Comparison of ENCODE assay signal across 23 mouse cellular contexts in the genomic region with DNA sequence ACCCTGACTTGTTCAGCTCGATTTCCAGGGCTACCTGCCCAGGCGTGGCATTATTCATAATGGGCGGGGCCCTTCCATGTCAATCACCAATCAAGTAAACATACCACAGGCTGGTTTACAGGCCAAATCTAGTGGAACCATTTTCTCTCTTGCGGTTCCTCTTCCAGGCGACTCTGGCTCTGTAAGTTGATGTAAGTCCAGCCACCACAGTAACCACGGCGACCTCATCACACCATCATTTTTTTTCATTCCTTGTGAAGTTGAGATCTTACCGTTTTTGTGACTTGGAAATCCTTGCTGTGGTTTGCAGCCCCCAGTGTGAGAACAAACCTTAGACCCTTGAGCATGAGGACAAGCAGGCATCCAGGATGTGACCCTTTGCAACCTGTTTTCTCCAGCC. TPM values are rescaled to one million over a fixed set of nuclear protein-coding genes. Genes with fewer than 3 reads are reported as not detected.
DNase-seq lines count a peak whose midpoint lies in the region; ATAC-seq and TF ChIP-seq lines count a peak whose summit lies in the region.
"Had no signal": no experiment of that assay in that cellular context is flagged by ENCODE, and none has a peak within 500 bp of the region (broad histone marks: within the 10 kb centered on the region; RNA-seq: fewer than 3 reads in every experiment).

No protein-coding gene starts in this region.

- no peak overlapping the region for H3K4me2 ChIP-seq in embryonic facial prominence, embryonic 14.5 days (ENCODE audit: low read depth, low read length)
- H3K4me2 ChIP-seq: embryonic facial prominence, embryonic 15.5 days; forebrain, embryonic 15.5 days; heart, embryonic 13.5 days; liver, embryonic 12.5 days; midbrain, embryonic 11.5 days; stomach, embryonic 15.5 days had no signal

- H3K27ac ChIP-seq in embryonic facial prominence, embryonic 14.5 days (replicated peaks; ENCODE audit: low read depth, low read length), result no peak overlapping the region
- no peak overlapping the region for H3K27ac ChIP-seq in embryonic facial prominence, embryonic 10.5 days (replicated peaks)
- H3K27ac ChIP-seq: embryonic facial prominence, embryonic 15.5 days; forebrain, embryonic 15.5 days; gastrocnemius, adult 2 months; heart, adult 2 months; heart, embryonic 13.5 days; liver, embryonic 12.5 days; stomach, embryonic 15.5 days had no signal

- no peaks in the 10 kb centered on the region for H3K27me3 ChIP-seq in embryonic facial prominence, embryonic 14.5 days (replicated peaks; ENCODE audit: control insufficient read depth, insufficient read depth, low read length)
- H3K27me3 ChIP-seq in embryonic facial prominence, embryonic 10.5 days (replicated peaks; ENCODE audit: low read depth, poor library complexity, severe bottlenecking), result no peaks in the 10 kb centered on the region
- H3K27me3 ChIP-seq: embryonic facial prominence, embryonic 15.5 days; forebrain, embryonic 15.5 days; heart, embryonic 13.5 days; liver, embryonic 12.5 days; stomach, embryonic 15.5 days had no signal

- 77% methylated on average over 8 of the region's 8 CpGs for WGBS in embryonic facial prominence, embryonic 14.5 days
- WGBS in embryonic facial prominence, embryonic 10.5 days, result 88% methylated on average over 8 of the region's 8 CpGs
- 58% methylated on average over 8 of the region's 8 CpGs for WGBS in lung, adult 2 months

- H3K4me1 ChIP-seq in embryonic facial prominence, embryonic 14.5 days (ENCODE audit: control insufficient read depth, insufficient read depth, low read length), result no peaks in the 10 kb centered on the region
- H3K4me1 ChIP-seq in embryonic facial prominence, embryonic 10.5 days, result peaks cover 3% of the 10 kb centered on the region; the same call in 1 of the 2 replicates
- no peaks in the 10 kb centered on the region for H3K4me1 ChIP-seq in lung, adult 2 months (ENCODE audit: control insufficient read depth, insufficient read depth, low read length)
- H3K4me1 ChIP-seq: forebrain, embryonic 15.5 days; heart, embryonic 13.5 days; liver, embryonic 12.5 days; stomach, embryonic 15.5 days had no signal

- no peak overlapping the region for H3K4me3 ChIP-seq in embryonic facial prominence, embryonic 14.5 days (ENCODE audit: low read depth, low read length)
- H3K4me3 ChIP-seq in embryonic facial prominence, embryonic 10.5 days, result no peak overlapping the region
- no peak overlapping the region for H3K4me3 ChIP-seq in lung, adult 2 months (replicated peaks; ENCODE audit: extremely low read depth, low read depth, low read length)
- H3K4me3 ChIP-seq: embryonic facial prominence, embryonic 15.5 days; forebrain, embryonic 15.5 days; gastrocnemius, adult 2 months; heart, adult 2 months; heart, embryonic 13.5 days; liver, embryonic 12.5 days; stomach, embryonic 15.5 days had no signal

- no peak for TF ChIP-seq CTCF in lung, adult 2 months (IDR thresholded peaks at IDR 0.05; ENCODE audit: insufficient read depth, low read length)

- no peaks in the 10 kb centered on the region for H3K9me3 ChIP-seq in embryonic facial prominence, embryonic 14.5 days (ENCODE audit: control insufficient read depth, low read length)
- no peaks in the 10 kb centered on the region for H3K9me3 ChIP-seq in embryonic facial prominence, embryonic 10.5 days
- H3K9me3 ChIP-seq: embryonic facial prominence, embryonic 15.5 days; forebrain, embryonic 15.5 days; heart, embryonic 13.5 days; liver, embryonic 12.5 days; stomach, embryonic 15.5 days had no signal

- no peak for TF ChIP-seq POLR2A in lung, adult 2 months (IDR thresholded peaks at IDR 0.05; ENCODE audit: borderline replicate concordance, extremely low read depth, low read depth, low read length)

- H3K9ac ChIP-seq in embryonic facial prominence, embryonic 14.5 days (ENCODE audit: low read depth, low read length), result no peak overlapping the region
- H3K9ac ChIP-seq: embryonic facial prominence, embryonic 15.5 days; forebrain, embryonic 15.5 days; heart, embryonic 13.5 days; liver, embryonic 12.5 days; liver, postnatal 0 days; stomach, embryonic 15.5 days had no signal

- no peak for DNase-seq in embryonic facial prominence, embryonic 14.5 days (ENCODE audit: low spot score)
- DNase-seq in embryonic facial prominence, embryonic 10.5 days (ENCODE audit: low spot score), result no peak
- DNase-seq in A20 (ENCODE audit: low read depth, low spot score), result peak; percentile 31
- DNase-seq in adipocyte (ENCODE audit: low spot score), result peak; percentile 10
- no peak for DNase-seq in cerebellum, postnatal 25 days
- DNase-seq in spleen, postnatal 14 days (ENCODE audit: low spot score in 2 of 2), result no peak
- DNase-seq in lung, adult 2 months, result no peak
- DNase-seq: cerebellum, adult 9-10 months; gastrocnemius, adult 2 months; gastrocnemius, postnatal 36 days; heart, postnatal 10 days; kidney, postnatal 4 days; left cerebral cortex, postnatal 4 days; liver, postnatal 0 days had no signal

- no peaks in the 10 kb centered on the region for H3K36me3 ChIP-seq in embryonic facial prominence, embryonic 14.5 days (ENCODE audit: control insufficient read depth, insufficient read depth, low read length)
- peaks cover 53% of the 10 kb centered on the region for H3K36me3 ChIP-seq in embryonic facial prominence, embryonic 10.5 days (replicated peaks)
- H3K36me3 ChIP-seq: forebrain, embryonic 15.5 days; stomach, embryonic 15.5 days had no signal

- 0 out of 2 replicates have a peak, but pooled peaks have one; percentile 30 for ATAC-seq in embryonic facial prominence, embryonic 14.5 days (ENCODE audit: low read depth)
- ATAC-seq in megakaryocyte progenitor cell, adult 5-6 weeks (replicated peaks; ENCODE audit: poor library complexity), result peak; percentile 26; the same call in 1 of the 2 replicates
- ATAC-seq: forebrain, embryonic 15.5 days; hindbrain, embryonic 16.5 days; liver, embryonic 12.5 days; liver, postnatal 0 days had no signal

RNA-seq across cellular contexts. Expression of gene Parvg, which starts 43.5 kb away (rescaled TPM):
- 2.1 and 2.4 TPM in 2 replicates for polyA plus RNA-seq in embryonic facial prominence, embryonic 14.5 days (2014; fragmentation: Nextera tagmentation; extraction: Ambion mirVana)
- 0.70 and 1.0 TPM in 2 replicates for polyA plus RNA-seq in embryonic facial prominence, embryonic 10.5 days (2016; fragmentation: Nextera tagmentation; extraction: Ambion mirVana)
- 99.4 and 106 TPM in 2 replicates for total RNA-seq in megakaryocyte progenitor cell, adult 5-6 weeks (2015)
- 246 and 253 TPM in 2 replicates for total RNA-seq in megakaryocyte progenitor cell, adult 5-6 weeks (2017)
- polyA plus RNA-seq in lung, adult 2 months (2012; rRNA removed), result 8.6 and 10.7 TPM in 2 replicates

RNA-seq across cellular contexts. Expression of gene Parvb, which starts 48.5 kb away (rescaled TPM):
- polyA plus RNA-seq in embryonic facial prominence, embryonic 14.5 days (2014; fragmentation: Nextera tagmentation; extraction: Ambion mirVana), result 5.0 and 7.8 TPM in 2 replicates
- 7.1 and 8.4 TPM in 2 replicates for polyA plus RNA-seq in embryonic facial prominence, embryonic 10.5 days (2016; fragmentation: Nextera tagmentation; extraction: Ambion mirVana)
- 3.8 and 4.6 TPM in 2 replicates for total RNA-seq in megakaryocyte progenitor cell, adult 5-6 weeks (2015)
- 0.33 and 1.5 TPM in 2 replicates for total RNA-seq in megakaryocyte progenitor cell, adult 5-6 weeks (2017)
- 39.3 and 47.5 TPM in 2 replicates for polyA plus RNA-seq in lung, adult 2 months (2012; rRNA removed)

Comparison
In these comparisons a context has a peak if more than half of its experiments do, and no peak if none do; other contexts are left out.
1. DNase-seq: peak in A20 (single experiment) and adipocyte (single experiment); none in embryonic facial prominence, embryonic 14.5 days (single experiment), embryonic facial prominence, embryonic 10.5 days (single experiment), cerebellum, postnatal 25 days (0 of 2), spleen, postnatal 14 days (0 of 2) and lung, adult 2 months (single experiment).